Mouse (Mus musculus) layer of hippocampus, adult 9-11 months (tissue): ENCODE data around the gene Nfil3.

Experiments used
- DNase-seq: peaks from one replicate; pipeline ENCODE4 v3.0.0; 2022

Gene Nfil3

DNA sequence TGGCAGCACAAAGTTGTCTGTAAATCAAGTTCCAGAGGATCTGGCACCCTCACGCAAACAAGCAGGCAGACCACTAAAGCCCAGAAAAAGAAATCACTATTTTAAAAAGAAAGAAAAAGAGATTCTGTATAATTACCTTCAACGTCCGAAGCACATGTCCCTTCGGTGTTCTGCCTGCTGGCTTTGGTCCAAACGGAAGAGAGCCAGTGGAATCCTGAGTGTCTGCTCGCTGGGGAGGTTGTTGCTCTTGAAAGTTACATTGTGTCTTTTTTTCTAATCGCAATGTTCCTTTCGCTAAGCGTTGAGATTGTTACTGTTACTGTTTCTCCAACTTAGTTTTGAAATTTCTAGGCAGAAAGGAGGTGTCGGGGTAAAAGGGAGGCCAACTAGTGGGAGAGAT is 50.3 kb downstream of the Nfil3 start:
- no peak for DNase-seq

DNA sequence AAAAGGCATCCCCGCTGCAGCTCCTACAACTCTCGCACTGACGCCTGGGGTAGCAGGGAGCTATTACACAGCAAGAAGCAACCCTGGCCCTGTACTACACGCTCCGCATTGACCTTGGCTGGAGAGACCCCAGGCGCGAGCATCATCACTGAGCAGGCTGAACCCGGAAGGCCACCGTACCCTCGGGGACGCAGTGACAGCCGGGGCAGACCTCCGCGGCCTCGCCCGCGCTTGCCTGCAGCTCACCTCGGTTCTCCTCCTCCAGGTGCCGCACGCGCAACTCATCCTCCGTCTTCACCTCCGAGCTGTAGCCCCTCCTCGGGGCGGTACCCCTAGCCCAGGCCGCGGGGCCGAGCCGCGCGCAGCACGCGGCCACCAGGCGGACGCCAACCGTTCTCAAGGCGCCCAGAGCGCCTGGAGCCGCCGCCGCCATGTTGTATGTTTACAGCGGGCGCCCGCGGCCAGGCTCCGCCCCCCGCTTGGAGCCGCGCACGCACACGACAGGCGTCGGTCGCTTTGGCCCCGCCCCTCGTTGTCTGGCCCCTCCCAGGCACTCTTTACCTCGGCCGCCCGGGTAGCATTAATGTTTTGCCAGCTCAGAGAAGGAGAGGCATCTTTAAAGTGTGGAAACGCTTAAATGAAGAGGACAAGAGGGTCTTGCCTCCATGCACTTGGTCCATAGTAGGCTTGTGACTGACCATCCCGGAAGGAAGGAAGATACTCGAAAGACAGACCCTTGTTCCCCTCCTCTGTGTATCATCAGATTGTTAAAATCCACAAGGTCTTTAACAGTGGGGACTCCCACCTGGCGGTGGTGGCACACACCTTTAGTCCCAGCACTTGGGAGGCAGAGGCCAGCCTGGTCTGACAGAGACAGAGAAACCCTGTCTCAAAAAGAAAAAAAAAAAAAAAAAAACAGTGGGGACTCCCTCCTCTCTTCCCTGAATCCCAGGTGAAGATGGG is 51.4 kb downstream of the Nfil3 start, which contains the start of gene Auh:
Auh (minus strand) TSS at position 473 of the 963 bp plus-strand sequence.
- peak; percentile 84 for DNase-seq

DNA sequence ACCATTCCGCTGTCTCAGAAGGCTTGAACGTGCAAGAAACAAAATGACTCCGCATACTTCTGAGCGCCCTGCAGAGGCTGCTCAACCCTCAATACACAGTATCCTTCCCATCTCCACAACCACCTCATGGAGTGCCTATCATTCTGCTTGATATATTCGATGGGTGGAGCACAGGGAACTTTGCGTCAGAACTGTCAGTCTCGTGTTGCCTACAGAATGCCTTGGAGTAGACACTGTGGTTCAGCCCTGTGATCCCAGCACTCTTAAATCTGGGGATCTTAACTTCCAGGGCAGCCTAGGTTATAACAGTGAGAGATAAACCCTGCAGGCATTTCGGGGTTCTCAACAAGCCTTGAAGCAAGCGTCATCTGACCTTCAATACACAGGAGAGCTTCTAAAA is 52.5 kb downstream of the Nfil3 start:
- DNase-seq = peak; percentile 28

DNA sequence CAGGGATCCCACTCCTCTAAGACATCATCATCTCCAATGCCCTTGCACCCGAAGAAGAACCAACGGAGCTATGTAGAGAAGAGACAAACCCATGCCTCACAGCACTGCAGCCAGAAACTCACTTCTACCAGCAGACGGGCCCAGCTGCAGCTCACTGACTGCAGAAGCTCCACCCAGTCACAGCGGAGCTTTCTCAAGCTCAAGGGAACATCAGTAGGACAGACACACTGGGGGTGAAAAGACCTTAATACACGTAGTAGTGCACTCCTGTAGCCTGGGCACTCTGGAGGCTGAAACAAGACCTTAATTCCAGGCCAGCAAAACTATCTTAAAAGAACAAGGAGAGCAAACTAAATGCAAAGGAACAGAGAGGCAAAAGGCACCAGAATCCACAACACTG is 56.4 kb downstream of the Nfil3 start:
- no peak for DNase-seq

DNA sequence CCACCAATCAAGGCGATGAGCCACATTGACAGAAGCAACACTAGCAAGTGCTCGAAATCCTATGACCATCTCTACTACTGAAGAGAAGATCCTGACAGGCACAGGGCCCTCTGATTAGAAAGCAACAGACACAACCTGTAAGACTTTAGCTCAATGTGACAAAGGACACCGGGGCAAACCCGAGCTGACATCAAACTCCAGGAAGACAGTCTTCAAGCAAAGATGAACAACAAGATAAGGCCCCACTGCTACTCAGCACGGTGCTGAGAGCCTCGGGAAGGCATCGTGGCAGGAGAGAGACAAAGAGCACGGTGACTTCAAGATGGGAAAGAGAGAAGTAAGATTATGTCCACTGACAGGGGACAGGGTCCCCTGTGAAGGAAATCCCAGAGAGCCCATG is 58.9 kb downstream of the Nfil3 start:
- no peak for DNase-seq

DNA sequence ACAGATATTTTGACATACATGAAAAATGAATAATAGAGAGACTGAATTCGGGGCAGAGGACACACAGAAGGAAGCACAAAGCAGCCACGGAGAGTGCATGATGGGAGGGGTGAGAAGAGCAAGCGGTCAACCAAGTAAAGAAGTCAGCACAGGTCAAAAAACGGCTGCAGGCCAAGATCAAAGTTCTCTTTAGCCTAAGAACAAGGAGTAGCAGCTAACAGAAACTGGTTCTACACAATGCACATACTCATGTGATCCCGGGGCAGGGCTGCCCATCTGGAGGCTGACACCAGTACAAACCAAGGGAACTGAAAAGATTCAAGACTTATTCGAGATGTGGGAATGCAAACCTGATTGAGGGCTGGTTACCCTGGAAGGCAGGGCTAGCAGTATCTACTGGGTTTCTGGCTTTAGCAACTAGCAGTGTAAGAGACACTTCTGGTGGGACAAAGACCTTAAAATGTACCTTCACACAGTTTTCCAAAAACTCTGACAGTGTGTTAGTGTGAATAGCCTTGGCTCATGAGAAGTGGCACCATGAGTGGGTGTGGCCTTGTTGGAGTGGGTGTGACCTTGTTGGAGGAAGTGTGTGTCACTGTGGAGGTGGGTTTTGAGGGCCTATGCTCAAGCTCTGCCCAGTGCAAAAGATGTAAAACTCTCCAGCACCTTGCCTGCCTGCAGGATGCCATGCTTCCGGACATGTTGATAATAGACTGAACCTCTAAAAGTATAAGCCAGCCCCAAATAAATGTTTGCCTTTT is 59.6 kb downstream of the Nfil3 start:
- DNase-seq = no peak

DNA sequence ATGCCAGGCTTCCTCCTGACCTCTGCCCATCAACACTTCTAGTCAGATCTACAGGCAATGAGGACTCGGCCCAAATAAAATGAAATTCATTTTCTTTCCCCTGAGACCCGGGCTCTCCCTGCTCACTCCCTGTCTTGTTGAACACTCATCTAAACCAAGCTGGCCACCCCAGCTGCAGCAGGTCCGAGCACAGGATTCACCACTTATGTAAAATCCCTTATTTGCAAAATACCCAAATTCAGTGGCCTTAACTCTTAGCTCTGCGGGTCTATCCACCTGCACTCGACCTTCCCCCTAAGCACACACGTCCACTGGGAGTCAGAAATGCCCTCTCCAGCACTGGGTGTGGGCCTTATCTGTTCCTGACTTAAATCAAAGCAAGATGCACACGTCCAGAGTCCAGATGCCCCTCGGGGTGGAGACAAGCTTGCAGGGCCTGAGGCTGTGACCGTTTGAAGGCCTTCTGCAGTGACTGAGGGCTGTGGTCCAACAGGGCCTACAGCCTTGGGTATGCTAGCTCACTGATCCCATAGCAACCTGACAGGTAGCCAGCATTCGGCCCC is 61.0 kb downstream of the Nfil3 start:
- no peak for DNase-seq

DNA sequence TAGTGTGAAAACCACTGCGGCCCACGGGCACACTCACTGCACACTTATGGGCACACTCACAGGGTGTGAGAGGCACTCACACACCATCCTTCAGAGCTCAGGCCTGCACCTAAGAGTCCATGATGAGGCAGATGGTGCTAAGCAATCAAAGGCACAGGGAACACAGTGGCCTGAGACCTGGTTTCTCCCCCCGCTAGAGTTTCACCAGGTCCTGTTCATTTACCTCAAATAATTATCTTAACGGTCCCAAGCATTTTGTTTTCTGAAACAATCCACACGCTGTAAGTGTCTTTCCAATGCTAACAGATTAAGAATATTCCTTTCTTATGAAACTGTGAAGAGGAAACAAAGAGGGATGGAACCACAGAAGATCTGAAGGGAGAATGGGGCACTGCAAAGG is 62.5 kb downstream of the Nfil3 start:
- DNase-seq = no peak
